Mouse (Mus musculus): ENCODE measurements around the gene Wdr72.

Wdr72 gene

GRCm38 (mm10) chr9:74248084-74248483 lies 137.9 kb downstream of the Wdr72 start:
- no peak for DNase-seq

- DNase-seq, result no peak
Observed at GRCm38 (mm10) chr9:74249486-74249885, 139.3 kb downstream of the Wdr72 start.

- no peak for DNase-seq
Observed at GRCm38 (mm10) chr9:74250522-74250921, 140.4 kb downstream of the Wdr72 start.

GRCm38 (mm10) chr9:74258389-74258788 lies 148.2 kb downstream of the Wdr72 start:
- no peak for DNase-seq

GRCm38 (mm10) chr9:74277752-74278385 lies 167.7 kb downstream of the Wdr72 start:
- DNase-seq, result no peak

- no peak for DNase-seq
Observed at GRCm38 (mm10) chr9:74282072-74282471, 171.9 kb downstream of the Wdr72 start.

GRCm38 (mm10) chr9:74286210-74286609 lies 176.1 kb downstream of the Wdr72 start:
- DNase-seq, result no peak

- no peak for DNase-seq
Observed at GRCm38 (mm10) chr9:74294479-74294878, 184.3 kb downstream of the Wdr72 start.

GRCm38 (mm10) chr9:74318771-74319170 lies 208.6 kb downstream of the Wdr72 start:
- no peak for DNase-seq

GRCm38 (mm10) chr9:74324089-74324924 lies 214.2 kb downstream of the Wdr72 start:
- DNase-seq, result no peak

GRCm38 (mm10) chr9:74324925-74325295 lies 214.8 kb downstream of the Wdr72 start:
- no peak for DNase-seq

- no peak for DNase-seq
Observed at GRCm38 (mm10) chr9:74325981-74326380, 215.8 kb downstream of the Wdr72 start.

GRCm38 (mm10) chr9:74328821-74329220 lies 218.7 kb downstream of the Wdr72 start:
- no peak for DNase-seq

- DNase-seq, result no peak
Observed at GRCm38 (mm10) chr9:74330706-74331495, 220.7 kb downstream of the Wdr72 start.

- no peak for DNase-seq
Observed at GRCm38 (mm10) chr9:74332321-74332720, 222.2 kb downstream of the Wdr72 start.
